Mouse (Mus musculus) cortical plate, adult 2 months (tissue): ENCODE results near the gene Scand1. TPM values are rescaled to one million over a fixed set of nuclear protein-coding genes. Genes with fewer than 3 reads are reported as not detected.

Source experiments
- H3K27ac ChIP-seq: fragments of 200-500 bp; 2 replicates; pipeline ENCODE4 v1.5.1; 2012; ENCODE audit warnings: low read length, control low read depth, inconsistent platforms; ENCODE audit not compliant: insufficient read depth
- H3K4me1 ChIP-seq: fragments of 200-500 bp; 2 replicates; pipeline ENCODE4 v1.6.1; 2011; ENCODE audit warnings: low read length; ENCODE audit not compliant: control insufficient read depth, insufficient read depth
- H3K4me3 ChIP-seq: fragments of 200-500 bp; 2 replicates; pipeline ENCODE4 v1.5.1; 2011; ENCODE audit warnings: mild to moderate bottlenecking, low read length, control low read depth; ENCODE audit not compliant: insufficient read depth
- CTCF ChIP-seq: fragments of 200-500 bp; IDR thresholded peaks from 2 replicates; pipeline ENCODE4 v1.5.1; 2011; ENCODE audit warnings: mild to moderate bottlenecking, control low read depth, low read length; ENCODE audit not compliant: insufficient read depth; ENCODE audit errors: extremely low read depth
- POLR2A ChIP-seq: fragments of 200-500 bp; IDR thresholded peaks from 2 replicates; pipeline ENCODE4 v1.6.1; 2011; ENCODE audit warnings: mild to moderate bottlenecking, low read length, control low read depth; ENCODE audit not compliant: insufficient read depth; ENCODE audit errors: extremely low read depth
- polyA plus RNA-seq: library from polyadenylated mRNA; depleted of rRNA; stranded (reverse); fragments of >200 nt; gene quantifications from 2 replicates; pipeline ENCODE4 v1.2.3, GENCODE M21; 2012

Gene Scand1
- polyA plus RNA-seq, 1 experiment: 75.4 TPM

GRCm38 (mm10) chr2:156331446-156331965 is 19.0 kb upstream of the Scand1 start:
- Histone ChIP-seq H3K4me1 (no peaks in the 10 kb centered on the region), H3K27ac (no peak overlapping the region), H3K4me3 (no peak overlapping the region)
- no peak for TF ChIP-seq CTCF
- TF ChIP-seq POLR2A: no peak

- no peaks in the 10 kb centered on the region for H3K4me1 ChIP-seq
- H3K4me3 ChIP-seq: no peak overlapping the region
These were observed 18.2 kb upstream of the Scand1 start for GRCm38 (mm10) chr2:156330681-156331080.

GRCm38 (mm10) chr2:156324681-156325080 is 12.2 kb upstream of the Scand1 start:
- Histone ChIP-seq H3K4me3 (no peak overlapping the region), H3K4me1 (peaks cover 4% of the 10 kb centered on the region), H3K27ac (no peak overlapping the region)
- TF ChIP-seq CTCF (no peak), POLR2A (no peak)

More at GRCm38 (mm10) chr2:156330681-156331080, 18.2 kb upstream of the Scand1 start:
- TF ChIP-seq POLR2A (no peak), CTCF (no peak)
- H3K27ac ChIP-seq: no peak overlapping the region

- H3K4me1 ChIP-seq: peaks cover 4% of the 10 kb centered on the region
- TF ChIP-seq CTCF (no peak), POLR2A (no peak)
- no peak overlapping the region for H3K4me3 ChIP-seq
- H3K27ac ChIP-seq: no peak overlapping the region
These were observed 11.6 kb upstream of the Scand1 start for GRCm38 (mm10) chr2:156324116-156324588.

GRCm38 (mm10) chr2:156321538-156321937 is 9.0 kb upstream of the Scand1 start:
- Histone ChIP-seq H3K4me3 (no peak overlapping the region), H3K4me1 (peaks cover 4% of the 10 kb centered on the region), H3K27ac (no peak overlapping the region)
- TF ChIP-seq POLR2A (no peak), CTCF (no peak)

- Histone ChIP-seq H3K27ac (no peak overlapping the region), H3K4me3 (no peak overlapping the region), H3K4me1 (peaks cover 2% of the 10 kb centered on the region; the same call in 1 of the 2 replicates)
- no peak for TF ChIP-seq POLR2A
- TF ChIP-seq CTCF: no peak
These were observed 6.0 kb upstream of the Scand1 start for GRCm38 (mm10) chr2:156318491-156318890.

GRCm38 (mm10) chr2:156314811-156315210 is 2.3 kb upstream of the Scand1 start:
- TF ChIP-seq POLR2A: no peak
- no peak for TF ChIP-seq CTCF
- H3K4me3 ChIP-seq: no peak overlapping the region
- H3K4me1 ChIP-seq: peaks cover 4% of the 10 kb centered on the region
- no peak overlapping the region for H3K27ac ChIP-seq

- TF ChIP-seq CTCF (no peak), POLR2A (no peak)
- Histone ChIP-seq H3K4me1 (peaks cover 4% of the 10 kb centered on the region), H3K4me3 (peak overlapping the region; percentile 71; the same call in 1 of the 2 replicates), H3K27ac (no peak overlapping the region)
These were observed 649 bp upstream of the Scand1 start for GRCm38 (mm10) chr2:156313153-156313552.

- Histone ChIP-seq H3K4me1 (peaks cover 4% of the 10 kb centered on the region), H3K4me3 (peak overlapping the region; percentile 71), H3K27ac (peak overlapping the region; percentile 94)
- TF ChIP-seq CTCF (no peak), POLR2A (no peak)
These were observed 638 bp downstream of the Scand1 start for GRCm38 (mm10) chr2:156311841-156312291.

- Histone ChIP-seq H3K4me3 (peak overlapping the region; percentile 71), H3K27ac (peak overlapping the region; percentile 94), H3K4me1 (peaks cover 4% of the 10 kb centered on the region)
- TF ChIP-seq CTCF (no peak), POLR2A (no peak)
These were observed 1.1 kb downstream of the Scand1 start for GRCm38 (mm10) chr2:156311441-156311840.

- Histone ChIP-seq H3K4me3 (peak overlapping the region; percentile 71; the same call in 1 of the 2 replicates), H3K4me1 (peaks cover 4% of the 10 kb centered on the region), H3K27ac (no peak overlapping the region)
- TF ChIP-seq POLR2A: no peak
- TF ChIP-seq CTCF: no peak
These were observed 1.6 kb downstream of the Scand1 start for GRCm38 (mm10) chr2:156310945-156311344.
